Mouse (Mus musculus) CD4-positive, CD25-positive, alpha-beta regulatory T cell, adult 2 months (primary cell): ENCODE data around the gene Disp1.
A peak's percentile ranks its signal among the peaks of the same experiment; 100 is the strongest.

Experiments used
- DNase-seq: peaks from one replicate; pipeline ENCODE4 v3.0.0-alpha.2; 2012; ENCODE audit warnings: low read depth, low spot score

The Disp1 gene

DNA sequence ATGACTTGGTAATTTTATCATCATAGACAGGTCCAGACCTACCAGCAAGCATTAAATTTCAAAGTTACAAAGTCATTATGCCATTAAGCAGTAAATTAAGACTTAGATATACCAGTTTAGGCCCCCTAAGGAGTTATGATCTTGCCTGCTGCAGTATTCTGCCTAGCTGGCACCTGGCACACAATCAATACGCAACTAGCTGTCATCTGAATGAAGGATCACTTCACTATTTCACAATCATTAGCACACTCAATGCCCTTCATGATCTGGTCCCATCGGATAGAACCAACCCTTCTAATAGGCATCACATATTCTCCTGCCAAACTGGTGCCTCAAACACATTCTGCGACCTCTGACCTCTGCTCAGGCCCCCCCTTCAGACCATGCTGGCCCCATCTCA is 14.2 kb downstream of the Disp1 start:
- DNase-seq: no peak

- no peak for DNase-seq
These were observed 20.4 kb downstream of the Disp1 start for GRCm38 (mm10) chr1:183200926-183201325.

- no peak for DNase-seq
These were observed 26.6 kb downstream of the Disp1 start for GRCm38 (mm10) chr1:183194763-183195162.

DNA sequence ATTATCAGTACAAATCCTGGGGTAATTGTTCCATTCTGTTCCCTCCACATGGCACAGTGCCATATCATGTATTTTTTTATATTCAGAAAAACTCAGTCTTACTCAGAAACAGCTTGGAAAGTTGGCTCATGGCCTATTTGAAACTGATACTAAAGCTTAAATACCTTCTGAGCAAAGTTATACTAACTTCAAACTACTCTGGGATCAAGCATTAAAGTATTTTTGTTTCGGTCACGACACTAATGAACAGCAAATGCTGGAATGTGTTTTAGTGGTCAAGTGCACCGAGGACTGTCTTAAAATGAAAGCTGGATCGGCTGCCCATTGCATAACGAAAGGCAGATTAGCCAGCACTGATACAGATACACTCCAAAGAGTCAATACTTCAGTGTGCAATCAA is 27.2 kb downstream of the Disp1 start:
- DNase-seq: no peak

DNA sequence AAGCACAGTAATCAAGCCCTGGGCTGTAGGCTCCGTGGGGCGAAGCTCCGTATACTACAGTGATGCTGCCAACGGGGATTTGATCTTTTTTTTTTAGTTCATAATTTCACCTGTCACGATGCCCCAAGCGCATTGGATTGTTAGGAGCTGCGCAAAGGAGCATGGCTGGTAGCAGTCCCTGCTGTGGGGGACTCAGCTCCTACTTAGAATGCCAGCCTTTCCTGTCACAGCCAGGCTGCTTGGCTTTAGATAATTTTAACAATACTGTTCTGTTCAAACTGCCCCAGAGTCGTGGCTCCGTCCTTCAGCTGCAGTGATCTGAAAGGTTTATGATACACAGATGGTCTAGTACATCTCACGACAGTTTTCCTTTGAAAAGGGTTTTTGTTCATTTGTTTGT is 29.9 kb downstream of the Disp1 start:
- DNase-seq: no peak

DNA sequence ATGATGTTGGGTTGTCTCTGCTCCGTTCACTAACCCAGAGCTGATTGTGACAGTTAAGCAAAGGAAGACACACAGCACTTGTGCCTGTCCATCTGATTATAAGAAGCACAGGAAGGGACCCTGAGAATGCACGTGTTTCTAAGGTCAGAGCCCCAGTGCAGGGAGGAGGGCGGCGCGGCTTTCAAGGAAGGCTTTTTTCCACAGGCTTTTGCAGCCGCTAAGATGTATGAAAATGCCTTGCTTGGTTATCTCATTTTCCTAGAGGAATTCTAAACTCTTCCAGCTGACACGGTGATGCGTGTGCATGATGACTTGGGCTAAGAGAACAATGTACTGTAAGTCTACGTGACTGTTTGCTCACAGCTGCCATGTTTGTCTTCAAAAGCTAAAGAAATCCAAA is 30.9 kb downstream of the Disp1 start:
- no peak for DNase-seq

DNA sequence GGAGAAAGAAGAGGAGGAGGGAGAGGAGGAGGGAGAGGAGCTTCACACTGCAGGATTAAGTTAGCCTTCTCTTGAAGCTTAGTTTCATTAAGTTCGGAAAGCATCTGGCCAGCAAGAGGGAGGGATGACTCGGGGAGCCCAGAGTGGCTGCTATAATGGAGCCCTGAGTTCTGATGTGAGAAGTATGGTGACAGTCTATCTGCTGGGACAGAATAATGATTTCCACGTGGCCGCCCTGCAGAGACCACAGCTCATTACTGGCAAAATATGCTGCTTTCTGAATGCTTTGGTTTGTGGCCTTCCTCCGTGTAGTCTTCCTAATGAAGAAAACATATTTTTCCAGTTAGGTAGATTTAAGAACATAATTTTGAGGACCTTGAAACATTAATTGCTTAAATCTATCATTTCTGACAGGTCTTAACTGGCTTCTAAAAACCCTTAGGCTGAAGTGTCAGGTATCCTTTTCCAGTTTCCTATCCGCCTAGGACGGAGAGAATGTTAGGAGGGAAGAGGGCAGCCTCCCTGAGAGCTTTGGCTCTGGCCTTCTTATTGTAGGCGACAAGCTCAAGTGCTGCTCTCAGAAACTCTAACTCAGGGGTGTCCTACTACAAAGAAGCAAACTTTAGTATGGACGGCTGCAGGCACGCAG is 32.2 kb downstream of the Disp1 start:
- no peak for DNase-seq

GRCm38 (mm10) chr1:183188115-183189013 is 33.0 kb downstream of the Disp1 start:
- no peak for DNase-seq

GRCm38 (mm10) chr1:183185560-183185959 is 35.8 kb downstream of the Disp1 start:
- no peak for DNase-seq

- no peak for DNase-seq
These were observed 36.6 kb downstream of the Disp1 start for GRCm38 (mm10) chr1:183184681-183185080.

DNA sequence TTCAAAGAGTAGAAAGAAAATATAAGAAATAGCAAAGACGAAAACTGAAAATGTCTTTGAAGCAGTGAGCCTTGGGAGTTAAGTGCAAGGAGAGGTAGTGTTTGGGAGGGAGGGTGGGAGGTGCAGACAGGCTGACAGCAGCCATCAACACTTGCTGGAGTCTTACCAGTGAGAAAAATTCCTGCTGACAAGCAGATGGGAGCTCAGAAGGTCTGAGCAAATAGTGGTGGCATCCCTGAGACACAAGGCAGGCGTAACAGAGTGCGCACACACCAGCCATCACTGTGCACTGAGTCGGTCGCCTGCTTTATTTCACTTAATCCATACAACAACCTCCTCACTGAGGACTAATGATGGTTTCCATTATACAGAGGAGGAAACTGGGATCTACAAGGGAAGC is 37.8 kb downstream of the Disp1 start:
- DNase-seq: no peak

- DNase-seq: no peak
These were observed 38.5 kb downstream of the Disp1 start for GRCm38 (mm10) chr1:183182641-183183414.

GRCm38 (mm10) chr1:183181030-183181395 is 40.3 kb downstream of the Disp1 start:
- peak; percentile 38 for DNase-seq

DNA sequence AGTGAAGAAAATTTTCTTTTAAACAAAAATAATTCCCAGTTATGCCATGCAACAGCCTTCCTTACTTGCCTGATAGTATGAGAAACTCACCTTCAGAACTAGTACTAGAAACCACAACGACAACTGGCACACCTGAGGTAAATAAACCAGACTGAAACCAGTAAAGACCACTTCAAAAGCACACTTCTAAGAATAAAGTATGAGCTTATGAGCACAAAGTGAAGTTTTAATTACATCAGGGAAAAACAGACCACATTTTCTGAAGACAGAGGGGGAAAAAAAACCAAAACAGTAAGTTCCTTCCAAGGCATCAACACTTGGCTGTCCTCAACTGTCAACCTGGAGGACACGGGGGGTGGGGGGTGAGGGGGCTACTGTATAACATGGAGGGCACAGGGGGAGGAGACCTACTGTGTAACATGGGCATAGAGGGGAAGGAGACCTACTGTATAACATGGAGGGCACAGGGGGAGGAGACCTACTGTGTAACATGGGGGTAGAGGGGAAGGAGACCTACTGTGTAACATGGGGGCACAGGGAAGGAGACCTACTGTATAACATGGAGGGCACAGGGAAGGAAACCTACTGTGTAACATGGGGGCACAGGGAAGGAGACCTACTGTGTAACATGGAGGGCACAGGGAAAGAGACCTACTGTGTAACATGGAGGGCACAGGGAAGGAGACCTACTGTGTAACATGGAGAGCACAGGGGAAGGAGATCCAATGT is 40.9 kb downstream of the Disp1 start:
- DNase-seq: peak; percentile 70

GRCm38 (mm10) chr1:183179316-183179715 is 42.0 kb downstream of the Disp1 start:
- no peak for DNase-seq

GRCm38 (mm10) chr1:183175236-183175635 is 46.1 kb downstream of the Disp1 start:
- DNase-seq: no peak

- DNase-seq: no peak
These were observed 50.2 kb downstream of the Disp1 start for GRCm38 (mm10) chr1:183171095-183171494.

- DNase-seq: no peak
These were observed 52.9 kb downstream of the Disp1 start for GRCm38 (mm10) chr1:183168465-183168864.

DNA sequence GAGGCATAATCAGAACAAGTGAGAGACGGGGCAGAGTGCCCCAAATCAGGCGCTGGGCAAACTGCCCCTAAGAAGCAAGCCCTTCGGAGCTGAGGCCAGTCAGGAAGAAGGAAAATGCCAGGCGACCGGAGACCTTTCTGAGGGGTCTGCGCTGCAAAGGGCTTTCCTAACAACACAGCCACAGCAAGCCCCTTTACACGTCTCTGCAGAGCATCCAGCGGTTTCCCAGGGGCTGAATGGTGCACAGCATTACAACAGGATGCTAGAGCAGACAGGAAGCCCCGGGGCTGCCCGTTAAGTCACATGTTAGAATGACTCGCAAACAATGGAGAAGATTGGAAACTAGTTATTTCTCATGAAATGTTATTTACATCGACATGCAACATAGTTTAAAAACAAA is 53.5 kb downstream of the Disp1 start:
- DNase-seq: peak; percentile 63

GRCm38 (mm10) chr1:183166700-183167099 is 54.6 kb downstream of the Disp1 start:
- peak; percentile 31 for DNase-seq

GRCm38 (mm10) chr1:183164648-183165071 is 56.7 kb downstream of the Disp1 start:
- no peak for DNase-seq

DNA sequence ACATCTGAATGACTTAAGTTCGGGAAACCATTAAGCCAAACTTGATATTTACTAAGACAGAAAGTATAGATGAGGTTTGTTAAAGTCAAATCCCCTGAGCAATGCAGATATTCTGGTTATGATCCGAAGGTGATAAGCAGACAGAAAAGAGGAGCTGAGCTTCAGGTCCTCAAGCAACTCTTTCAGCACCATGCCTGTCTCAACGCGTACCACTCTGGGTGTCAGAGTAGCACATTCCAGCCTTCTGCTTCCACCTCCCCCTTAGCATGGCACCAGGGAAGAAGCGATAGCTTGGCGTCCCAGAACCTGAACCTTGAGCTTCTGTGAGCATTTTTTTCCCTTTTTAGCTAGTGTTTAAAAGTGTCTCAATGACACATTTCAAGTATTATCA is 57.1 kb downstream of the Disp1 start:
- DNase-seq: no peak
